Mouse (Mus musculus) ES-Bruce4 (cell line): ENCODE data around the gene Cma1. TPM values are rescaled to one million over a fixed set of nuclear protein-coding genes. Genes with fewer than 3 reads are reported as not detected.

Experiments
- H3K27ac ChIP-seq: 2 replicates; pipeline ENCODE4 v1.5.1; 2012; ENCODE audit warnings: low read length, inconsistent platforms; ENCODE audit not compliant: insufficient read depth
- H3K27me3 ChIP-seq: 2 replicates; pipeline ENCODE4 v1.6.1; 2012; ENCODE audit warnings: mild to moderate bottlenecking, low read length, inconsistent platforms; ENCODE audit not compliant: control insufficient read depth, poor library complexity, insufficient read depth, severe bottlenecking
- H3K36me3 ChIP-seq: 2 replicates; pipeline ENCODE4 v1.6.1; 2012; ENCODE audit warnings: inconsistent platforms, mild to moderate bottlenecking, low read length, moderate library complexity; ENCODE audit not compliant: control insufficient read depth, poor library complexity, insufficient read depth, severe bottlenecking
- H3K4me1 ChIP-seq: one replicate; pipeline ENCODE4 v1.8.1; 2011; ENCODE audit warnings: low read length; ENCODE audit not compliant: control insufficient read depth, insufficient read depth
- H3K4me3 ChIP-seq: 2 replicates; pipeline ENCODE4 v1.5.1; 2011; ENCODE audit warnings: low read depth, mild to moderate bottlenecking, low read length
- H3K9ac ChIP-seq: 2 replicates; pipeline ENCODE4 v1.6.1; 2012; ENCODE audit warnings: low read depth, mild to moderate bottlenecking, inconsistent platforms; ENCODE audit not compliant: poor library complexity, severe bottlenecking
- H3K9me3 ChIP-seq: replicated peaks from 2 replicates; pipeline ENCODE4 v1.6.1; 2012; ENCODE audit warnings: mild to moderate bottlenecking, low read length, inconsistent platforms; ENCODE audit not compliant: control insufficient read depth, poor library complexity, insufficient read depth, severe bottlenecking
- CTCF ChIP-seq: IDR thresholded peaks from one replicate; pipeline ENCODE4 v1.8.1; 2011; ENCODE audit warnings: low read depth, low read length
- EP300 ChIP-seq: IDR thresholded peaks from 2 replicates; pipeline ENCODE4 v1.6.1; 2011; ENCODE audit warnings: low read depth, low read length; ENCODE audit not compliant: insufficient read depth
- POLR2A ChIP-seq: IDR thresholded peaks from one replicate; pipeline ENCODE4 v1.8.1; 2011; ENCODE audit warnings: low read length; ENCODE audit not compliant: insufficient read depth
- polyA plus RNA-seq: library from polyadenylated mRNA; stranded (reverse); fragments of >200 nt; gene quantifications from 2 replicates; pipeline ENCODE4 v1.2.4, GENCODE M21; 2011; ENCODE audit warnings: low read depth; ENCODE audit not compliant: missing spikeins, insufficient read depth, insufficient read length

Cma1 gene
- polyA plus RNA-seq, 1 experiment, result not detected

DNA sequence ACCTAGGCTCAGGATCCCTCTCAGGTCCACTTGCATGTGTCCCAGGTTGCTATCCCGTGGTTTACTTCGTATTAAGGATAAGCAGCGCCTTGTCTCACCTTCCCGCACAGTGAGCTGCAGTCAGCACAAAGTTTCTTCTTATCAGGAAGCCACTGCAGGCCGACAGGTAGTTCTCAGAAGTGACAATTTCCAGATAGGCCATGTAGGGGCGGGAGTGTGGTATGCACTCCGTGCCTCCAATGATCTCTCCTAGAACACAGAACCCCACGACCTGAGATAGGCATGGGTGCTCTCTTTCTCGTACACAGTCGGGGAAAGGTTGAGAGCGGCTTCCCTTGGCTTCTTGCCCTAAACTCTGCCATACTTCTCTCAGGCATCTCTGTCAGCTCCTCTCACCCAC is 874 bp downstream of the Cma1 start:
- Histone ChIP-seq H3K27ac (no peak overlapping the region), H3K27me3 (no peaks in the 10 kb centered on the region), H3K9me3 (no peaks in the 10 kb centered on the region), H3K9ac (no peak overlapping the region), H3K36me3 (no peaks in the 10 kb centered on the region), H3K4me3 (no peak overlapping the region), H3K4me1 (no peaks in the 10 kb centered on the region)
- TF ChIP-seq POLR2A (no peak), CTCF (no peak), EP300 (no peak)

DNA sequence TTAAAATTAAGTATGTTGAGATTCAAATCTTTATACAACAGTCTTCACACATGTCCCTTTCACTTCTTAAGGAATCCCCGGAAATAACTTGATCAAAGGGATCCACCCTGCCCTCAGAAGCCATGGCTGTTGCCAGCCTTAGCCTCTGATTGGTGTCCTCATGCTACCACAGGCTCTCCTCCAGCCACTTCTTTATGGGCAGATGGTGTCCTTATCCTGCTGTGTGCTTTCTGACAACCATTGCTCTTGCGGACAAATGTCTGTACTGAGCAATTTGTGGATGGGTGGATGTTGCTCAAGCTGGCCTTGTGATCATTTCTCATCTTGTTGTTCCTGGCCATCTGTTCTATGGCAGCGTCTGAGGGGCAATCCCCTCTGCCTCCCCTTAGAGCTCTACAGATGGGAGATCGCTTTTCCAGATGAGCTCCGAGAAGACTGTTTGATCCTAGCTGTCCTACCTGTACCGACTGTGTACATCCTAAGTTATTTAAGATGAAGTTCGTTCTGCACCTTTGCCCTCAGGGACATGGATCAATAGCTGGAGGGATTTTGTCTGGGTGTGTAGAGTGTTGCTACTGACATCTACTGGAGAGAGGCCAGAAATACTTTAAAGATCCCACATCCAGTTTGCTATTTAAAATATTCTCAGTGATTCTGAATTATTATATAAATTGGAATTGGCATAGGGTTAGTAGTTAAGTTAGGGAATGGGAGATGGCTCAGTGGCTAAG is 4.2 kb downstream of the Cma1 start:
- H3K4me1 ChIP-seq, result no peaks in the 10 kb centered on the region
- no peak overlapping the region for H3K27ac ChIP-seq
- H3K36me3 ChIP-seq, result no peaks in the 10 kb centered on the region
- TF ChIP-seq POLR2A (no peak), EP300 (no peak), CTCF (no peak)
- H3K4me3 ChIP-seq, result no peak overlapping the region
- no peaks in the 10 kb centered on the region for H3K27me3 ChIP-seq
- no peak overlapping the region for H3K9ac ChIP-seq
- no peaks in the 10 kb centered on the region for H3K9me3 ChIP-seq

DNA sequence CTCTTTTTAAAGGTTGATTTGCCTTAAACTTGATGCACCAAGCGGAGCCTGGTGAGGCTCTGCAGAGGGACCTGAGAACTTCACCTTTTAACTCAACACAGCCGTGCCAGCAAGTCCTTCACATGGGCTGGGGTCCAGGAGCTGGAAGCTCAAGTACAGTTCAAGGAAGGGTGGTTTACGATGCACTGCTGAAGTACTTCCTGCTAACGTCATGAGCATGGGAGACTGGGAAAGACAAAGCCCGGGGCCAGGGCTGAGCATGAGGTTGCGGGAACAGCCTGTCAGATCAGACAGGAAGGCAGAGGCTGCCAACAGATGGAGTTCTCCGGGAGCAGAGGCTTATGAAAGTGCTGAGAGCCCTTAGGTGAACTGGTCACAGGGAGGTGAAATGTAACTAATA is 10.9 kb downstream of the Cma1 start:
- no peaks in the 10 kb centered on the region for H3K36me3 ChIP-seq
- no peaks in the 10 kb centered on the region for H3K4me1 ChIP-seq
- no peak for TF ChIP-seq POLR2A
- no peak for TF ChIP-seq EP300
- no peak for TF ChIP-seq CTCF
- no peak overlapping the region for H3K9ac ChIP-seq
- no peaks in the 10 kb centered on the region for H3K27me3 ChIP-seq
- no peak overlapping the region for H3K27ac ChIP-seq
- H3K9me3 ChIP-seq, result no peaks in the 10 kb centered on the region
- H3K4me3 ChIP-seq, result no peak overlapping the region

DNA sequence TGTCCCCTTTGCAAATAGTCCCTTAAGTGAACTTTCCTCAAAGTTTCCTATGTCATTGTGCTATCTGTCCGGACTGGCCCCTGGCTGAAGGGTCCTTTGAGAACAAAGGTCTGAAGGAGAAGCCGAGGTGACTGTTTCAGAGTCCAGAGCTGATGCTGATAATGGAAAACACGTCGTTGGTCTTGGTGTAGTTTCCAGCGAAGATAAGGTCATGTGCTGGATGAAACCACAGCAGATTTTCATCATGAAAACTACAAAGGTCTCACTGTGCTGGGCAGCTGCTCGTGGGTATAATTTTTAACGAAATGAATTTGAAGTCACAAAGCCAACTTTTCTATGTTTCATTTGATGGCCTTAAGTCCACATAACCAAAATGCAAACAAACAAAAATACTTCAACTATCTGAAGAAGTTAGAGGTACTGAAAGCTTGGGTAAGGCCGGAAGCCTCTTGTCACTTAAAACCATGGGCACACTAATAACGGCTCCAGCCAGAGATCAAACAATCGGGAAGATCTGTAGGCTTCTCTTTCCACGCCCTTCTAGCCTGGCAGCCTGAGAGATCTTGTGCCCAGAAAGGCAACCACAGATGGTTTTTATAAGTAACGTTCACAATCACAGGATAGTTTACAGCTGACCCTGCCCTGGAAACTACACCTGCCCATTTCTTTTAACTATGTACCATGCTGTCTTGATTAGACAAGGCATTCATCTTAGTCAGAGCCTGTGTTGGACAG is 15.0 kb downstream of the Cma1 start:
- no peaks in the 10 kb centered on the region for H3K9me3 ChIP-seq
- no peak overlapping the region for H3K9ac ChIP-seq
- H3K36me3 ChIP-seq, result no peaks in the 10 kb centered on the region
- no peak overlapping the region for H3K27ac ChIP-seq
- no peak overlapping the region for H3K4me3 ChIP-seq
- H3K27me3 ChIP-seq, result no peaks in the 10 kb centered on the region
- no peaks in the 10 kb centered on the region for H3K4me1 ChIP-seq
- no peak for TF ChIP-seq POLR2A
- TF ChIP-seq CTCF, result no peak

DNA sequence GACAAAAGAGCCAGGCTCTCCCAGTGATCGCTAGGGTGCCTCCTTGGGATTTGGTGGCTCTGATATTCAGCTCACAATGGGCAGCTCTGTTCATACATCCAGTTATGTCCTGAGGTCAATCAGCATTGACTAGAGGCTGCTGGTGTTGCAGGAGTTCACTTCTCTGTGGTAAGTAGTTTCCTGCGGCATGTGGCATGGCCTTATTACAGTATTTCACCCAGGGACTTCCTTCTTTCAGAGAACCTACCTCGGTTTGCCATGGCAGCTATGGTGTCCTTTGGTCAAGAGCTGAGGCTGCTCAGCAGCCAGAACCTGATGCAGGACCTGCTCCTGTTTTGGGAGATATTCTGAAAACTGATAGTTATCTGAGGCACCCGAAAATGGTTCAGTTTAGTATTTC is 17.6 kb downstream of the Cma1 start:
- Histone ChIP-seq H3K9me3 (no peaks in the 10 kb centered on the region), H3K27me3 (no peaks in the 10 kb centered on the region), H3K4me1 (no peaks in the 10 kb centered on the region), H3K27ac (no peak overlapping the region), H3K36me3 (no peaks in the 10 kb centered on the region), H3K4me3 (no peak overlapping the region), H3K9ac (no peak overlapping the region)
- TF ChIP-seq POLR2A (no peak), EP300 (no peak), CTCF (no peak)

DNA sequence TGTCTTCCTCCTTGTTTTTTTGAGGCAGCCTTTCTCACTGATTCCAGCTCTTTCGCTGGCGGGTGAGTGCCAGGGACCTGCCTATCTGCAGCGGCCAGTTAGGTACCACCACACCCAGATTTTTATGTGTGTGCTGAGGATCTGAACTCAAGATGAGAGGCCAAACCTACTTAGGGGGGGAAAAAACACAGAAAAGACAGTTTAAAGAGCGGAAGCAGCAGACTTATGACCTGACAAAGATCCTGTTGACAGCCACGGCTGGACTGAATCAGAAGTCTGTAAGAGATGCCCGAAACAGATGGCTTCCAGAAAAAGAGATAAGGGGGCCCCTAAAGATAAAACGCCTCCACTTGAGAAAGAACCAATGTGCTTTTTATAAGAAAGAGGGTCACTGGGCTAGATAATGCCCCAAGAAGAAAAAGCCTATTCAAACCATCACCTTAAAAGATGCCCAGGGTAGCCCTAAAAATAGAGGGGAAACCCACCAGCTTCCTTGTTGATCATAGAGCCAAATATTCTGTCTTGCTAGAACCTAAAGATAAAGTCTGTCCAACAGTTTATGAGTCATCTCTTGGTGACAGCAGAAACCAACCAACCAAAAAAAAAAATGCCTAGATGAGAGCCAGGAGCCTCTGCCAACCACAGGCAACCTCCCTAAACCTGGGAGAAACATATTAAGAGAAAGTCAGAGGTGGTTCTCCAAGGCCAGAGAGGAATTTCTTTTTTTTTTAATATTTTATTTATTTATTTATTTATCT is 21.8 kb downstream of the Cma1 start:
- H3K27me3 ChIP-seq, result no peaks in the 10 kb centered on the region
- no peak for TF ChIP-seq CTCF

More for the DNA sequence above, 21.8 kb downstream of the Cma1 start:
- Histone ChIP-seq H3K9ac (no peak overlapping the region), H3K4me1 (no peaks in the 10 kb centered on the region), H3K9me3 (no peaks in the 10 kb centered on the region), H3K27ac (no peak overlapping the region), H3K36me3 (no peaks in the 10 kb centered on the region), H3K4me3 (no peak overlapping the region)
